ENCODE assay signal across 8 mouse cellular contexts in the genomic region with DNA sequence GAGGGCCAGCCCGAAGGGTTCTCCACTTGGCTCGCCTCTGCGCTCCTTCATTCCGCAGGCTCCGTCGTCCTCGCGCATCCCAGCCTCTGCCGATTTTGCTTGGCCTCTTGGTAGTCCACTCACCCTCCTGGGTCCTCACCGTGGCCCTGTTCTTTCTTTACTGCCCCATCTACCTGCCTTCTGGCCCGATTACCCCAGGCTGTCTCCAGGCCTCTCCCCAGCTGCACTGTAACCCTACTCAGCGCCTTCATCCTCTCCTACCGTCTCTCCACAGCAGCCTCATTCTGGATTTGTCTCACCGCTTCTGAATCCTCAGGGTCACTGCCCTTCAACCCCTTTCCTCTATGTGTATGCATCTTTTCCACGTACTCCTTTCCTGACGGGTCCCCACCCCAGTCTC. TPM values are rescaled to one million over a fixed set of nuclear protein-coding genes. Genes with fewer than 3 reads are reported as not detected.
DNase-seq lines count a peak whose midpoint lies in the region; ATAC-seq and TF ChIP-seq lines count a peak whose summit lies in the region.

No protein-coding gene starts in this region.

- peak overlapping the region; percentile 72 for H3K9ac ChIP-seq in forebrain, embryonic 14.5 days (ENCODE audit: low read length)
- peak overlapping the region; percentile 59 for H3K9ac ChIP-seq in liver, postnatal 0 days (replicated peaks)

- no peaks in the 10 kb centered on the region for H3K27me3 ChIP-seq in forebrain, embryonic 14.5 days (replicated peaks; ENCODE audit: control insufficient read depth, insufficient read depth, low read length)
- H3K27me3 ChIP-seq in liver, postnatal 0 days (ENCODE audit: insufficient read depth, low read length) = no peaks in the 10 kb centered on the region

- peaks cover 4% of the 10 kb centered on the region; the same call in 1 of the 2 replicates for H3K4me1 ChIP-seq in forebrain, embryonic 14.5 days (ENCODE audit: control insufficient read depth, insufficient read depth, low read length)
- peaks cover 9% of the 10 kb centered on the region for H3K4me1 ChIP-seq in liver, postnatal 0 days (ENCODE audit: insufficient read depth)

- peak overlapping the region; percentile 75 for H3K4me2 ChIP-seq in forebrain, embryonic 14.5 days (ENCODE audit: low read length)
- H3K4me2 ChIP-seq in liver, postnatal 0 days (ENCODE audit: low read depth, low read length) = peak overlapping the region; percentile 76

- DNase-seq in frontal cortex, postnatal 14 days (ENCODE audit: low spot score in 2 of 2) = no peak
- DNase-seq in forebrain, embryonic 14.5 days (ENCODE audit: low spot score) = no peak
- no peak for DNase-seq in liver, postnatal 0 days
- DNase-seq in layer of hippocampus, adult 8-10 months (ENCODE audit: low spot score in 2 of 2) = no peak
- no peak for DNase-seq in thymus, postnatal 0 days (ENCODE audit: low spot score)

- peak overlapping the region; percentile 68 for H3K27ac ChIP-seq in forebrain, embryonic 14.5 days (ENCODE audit: low read depth, low read length)
- no peak overlapping the region for H3K27ac ChIP-seq in liver, postnatal 0 days (ENCODE audit: low read depth)

- TF ChIP-seq EP300 in liver, postnatal 0 days (IDR thresholded peaks at IDR 0.05; ENCODE audit: low read depth) = no peak

- H3K36me3 ChIP-seq in forebrain, embryonic 14.5 days (ENCODE audit: control insufficient read depth, insufficient read depth, low read length) = no peaks in the 10 kb centered on the region
- H3K36me3 ChIP-seq in liver, postnatal 0 days (replicated peaks; ENCODE audit: insufficient read depth, low read length) = no peaks in the 10 kb centered on the region

- peak overlapping the region; percentile 40 for H3K4me3 ChIP-seq in forebrain, embryonic 14.5 days (ENCODE audit: low read depth, low read length)
- H3K4me3 ChIP-seq in liver, postnatal 0 days (ENCODE audit: low read depth, low read length) = peak overlapping the region; percentile 47

- peak; percentile 75 for ATAC-seq in frontal cortex, adult (ENCODE audit: low TSS enrichment)
- ATAC-seq in CD4-positive, CD25-positive, alpha-beta regulatory T cell, adult 4 months = peak; percentile 25
- no peak; the same call in 1 of the 2 replicates for ATAC-seq in forebrain, embryonic 14.5 days
- ATAC-seq in liver, postnatal 0 days = peak; percentile 24
- ATAC-seq in cerebellum, adult (ENCODE audit: insufficient number of reproducible peaks, low FRiP score, low TSS enrichment) = no peak; the same call in 1 of the 2 replicates

- TF ChIP-seq CTCF in liver, postnatal 0 days (IDR thresholded peaks at IDR 0.05; ENCODE audit: low read depth) = no peak

- H3K9me3 ChIP-seq in forebrain, embryonic 14.5 days (replicated peaks; ENCODE audit: control insufficient read depth, low read length) = no peaks in the 10 kb centered on the region
- no peaks in the 10 kb centered on the region for H3K9me3 ChIP-seq in liver, postnatal 0 days (ENCODE audit: low read length)

- 2% methylated on average over 16 of the region's 16 CpGs for WGBS in forebrain, embryonic 14.5 days
- WGBS in liver, postnatal 0 days (ENCODE audit: insufficient replicate concordance) = 10% methylated on average over 16 of the region's 16 CpGs

RNA-seq across cellular contexts. Expression of gene Efhc1, which starts 0.4 kb away (rescaled TPM):
- polyA plus RNA-seq in CD4-positive, CD25-positive, alpha-beta regulatory T cell, adult 4 months (2017; shearing (Covaris generic)) = 1 to 10 TPM in 1 of 2 experiments, under 1 TPM in 1; 0.54 to 1.2 TPM
- polyA plus RNA-seq in forebrain, embryonic 14.5 days (2014; fragmentation: Nextera tagmentation; extraction: Ambion mirVana) = 2.6 and 2.7 TPM in 2 replicates
- 0.34 and 0.39 TPM in 2 replicates for polyA plus RNA-seq in liver, postnatal 0 days (2015; fragmentation: Nextera tagmentation; extraction: Ambion mirVana)
- 1 to 10 TPM; 1.1 to 3.6 (median 2.5) TPM for total RNA-seq in layer of hippocampus, adult 8-10 months (2022)
- polyA plus RNA-seq in thymus, postnatal 0 days (2015; fragmentation: Nextera tagmentation; extraction: Ambion mirVana) = 0.88 and 1.3 TPM in 2 replicates

Comparison
In these comparisons a context has a peak if more than half of its experiments do, and no peak if none do; other contexts are left out.
1. ATAC-seq: peak in frontal cortex, adult (single experiment), CD4-positive, CD25-positive, alpha-beta regulatory T cell, adult 4 months (single experiment) and liver, postnatal 0 days (single experiment); none in forebrain, embryonic 14.5 days (single experiment) and cerebellum, adult (single experiment).